Mouse (Mus musculus): ENCODE results near the gene Bves.
"Not testable (repeated sequence)": the region's sequence is repeated elsewhere in the genome, so short reads cannot be mapped to it uniquely, and the experiment has no call there.

The Bves gene

GRCm38 (mm10) chr10:45335434-45336422 lies at the start of gene Bves:
Gene Bves, plus strand, starts transcription at chr10:45335772.
- peak; percentile 28 for DNase-seq

- no peak for DNase-seq
Measured at GRCm38 (mm10) chr10:45288351-45288750, 47.2 kb upstream of the Bves start.

GRCm38 (mm10) chr10:45289218-45290105 lies 46.1 kb upstream of the Bves start:
- peak; percentile 8 for DNase-seq

GRCm38 (mm10) chr10:45290618-45291017 lies 45.0 kb upstream of the Bves start:
- DNase-seq, result no peak

- not testable (repeated sequence) for DNase-seq
Measured at GRCm38 (mm10) chr10:45292159-45292558, 43.4 kb upstream of the Bves start.

GRCm38 (mm10) chr10:45295093-45295492 lies 40.5 kb upstream of the Bves start:
- DNase-seq, result no peak

GRCm38 (mm10) chr10:45298503-45298902 lies 37.1 kb upstream of the Bves start:
- no peak for DNase-seq

GRCm38 (mm10) chr10:45299509-45299908 lies 36.1 kb upstream of the Bves start:
- no peak for DNase-seq

- no peak for DNase-seq
Measured at GRCm38 (mm10) chr10:45303315-45304036, 32.1 kb upstream of the Bves start.

GRCm38 (mm10) chr10:45305173-45305572 lies 30.4 kb upstream of the Bves start:
- no peak for DNase-seq

GRCm38 (mm10) chr10:45311129-45311528 lies 24.4 kb upstream of the Bves start:
- no peak for DNase-seq

GRCm38 (mm10) chr10:45311624-45312023 lies 23.9 kb upstream of the Bves start:
- DNase-seq, result no peak

- no peak for DNase-seq
Measured at GRCm38 (mm10) chr10:45314865-45315264, 20.7 kb upstream of the Bves start.

- DNase-seq, result no peak
Measured at GRCm38 (mm10) chr10:45318922-45319321, 16.6 kb upstream of the Bves start.

GRCm38 (mm10) chr10:45320296-45320695 lies 15.3 kb upstream of the Bves start:
- DNase-seq, result no peak

- DNase-seq, result no peak
Measured at GRCm38 (mm10) chr10:45324159-45324558, 11.4 kb upstream of the Bves start.

- DNase-seq, result no peak
Measured at GRCm38 (mm10) chr10:45328196-45329000, 7.2 kb upstream of the Bves start.

GRCm38 (mm10) chr10:45334925-45335324 lies 647 bp upstream of the Bves start:
- no peak for DNase-seq

GRCm38 (mm10) chr10:45339106-45339505 lies 3.5 kb downstream of the Bves start:
- no peak for DNase-seq

- no peak for DNase-seq
Measured at GRCm38 (mm10) chr10:45344381-45344780, 8.8 kb downstream of the Bves start.

- no peak for DNase-seq
Measured at GRCm38 (mm10) chr10:45345217-45345616, 9.6 kb downstream of the Bves start.

GRCm38 (mm10) chr10:45348143-45348542 lies 12.6 kb downstream of the Bves start:
- DNase-seq, result not testable (repeated sequence)
